Comparison of ENCODE assay signal across 10 mouse cellular contexts in the genomic region with DNA sequence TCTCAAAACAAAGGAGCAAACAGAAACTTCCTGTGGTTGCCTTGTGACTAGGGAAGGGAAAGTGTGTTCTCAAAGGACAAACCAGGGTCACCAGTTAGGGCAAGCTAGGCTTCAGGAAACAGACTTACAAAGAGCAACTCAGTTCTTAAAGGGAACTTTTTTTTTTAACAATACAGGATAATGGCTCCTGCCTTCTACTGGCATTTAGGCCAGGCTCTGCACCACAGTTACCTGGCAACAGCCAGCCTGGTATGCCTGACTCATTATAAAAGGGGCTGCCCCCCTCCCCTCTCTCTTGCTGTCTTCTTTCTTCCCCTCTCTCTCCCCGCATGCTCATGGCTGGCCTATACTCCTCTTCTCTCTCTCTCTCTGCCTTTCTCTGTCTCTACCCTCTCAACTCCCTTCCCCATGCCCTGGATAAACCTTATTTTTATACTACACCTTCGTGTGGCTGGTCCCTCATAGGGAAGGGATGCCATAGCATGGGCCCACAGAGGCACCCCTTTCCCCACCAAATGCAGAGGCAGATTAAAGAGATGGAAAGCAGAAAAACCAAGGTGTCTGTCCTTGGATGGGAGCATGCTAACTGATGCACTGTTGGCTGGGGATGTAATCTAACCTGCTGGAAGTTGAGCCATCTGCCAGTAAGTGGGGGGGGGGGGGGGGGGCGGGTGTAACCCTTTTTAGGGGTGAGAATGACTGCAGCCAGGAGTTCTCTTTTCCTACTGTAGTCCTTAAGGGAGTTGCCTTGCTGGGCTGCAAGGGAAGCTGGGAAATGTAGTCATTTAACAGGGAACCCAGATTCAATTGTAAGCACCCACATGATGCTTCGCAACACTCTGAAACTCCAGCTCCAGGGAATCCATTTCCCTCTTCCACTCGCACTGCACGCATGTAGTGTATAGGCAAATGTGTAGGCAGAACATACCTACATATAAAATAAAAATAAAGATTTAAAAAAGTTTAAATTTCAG. TPM values are rescaled to one million over a fixed set of nuclear protein-coding genes. Genes with fewer than 3 reads are reported as not detected.
DNase-seq lines count a peak whose midpoint lies in the region; ATAC-seq and TF ChIP-seq lines count a peak whose summit lies in the region.
"Had no signal": no experiment of that assay in that cellular context is flagged by ENCODE, and none has a peak within 500 bp of the region (broad histone marks: within the 10 kb centered on the region; RNA-seq: fewer than 3 reads in every experiment).

No protein-coding gene starts in this region.

- H3K4me3 ChIP-seq in liver, embryonic 16.5 days (ENCODE audit: low read depth, low read length) = no peak overlapping the region
- H3K4me3 ChIP-seq in hindbrain, postnatal 0 days (ENCODE audit: low read length) = no peak overlapping the region
- no peak overlapping the region for H3K4me3 ChIP-seq in olfactory bulb, adult 2 months (ENCODE audit: insufficient read depth, low read depth, low read length)
- H3K4me3 ChIP-seq: myocyte had no signal

- TF ChIP-seq POLR2A in olfactory bulb, adult 2 months (IDR thresholded peaks at IDR 0.05; ENCODE audit: insufficient read depth, low read depth, low read length) = no peak

- no peak overlapping the region for H3K4me2 ChIP-seq in liver, embryonic 16.5 days (ENCODE audit: low read depth, low read length)
- H3K4me2 ChIP-seq in hindbrain, postnatal 0 days (ENCODE audit: low read depth, low read length) = no peak overlapping the region

- 67% methylated on average over 5 of the region's 6 CpGs for WGBS in liver, embryonic 16.5 days (ENCODE audit: insufficient replicate concordance)
- WGBS in hindbrain, postnatal 0 days = 14% methylated on average over 5 of the region's 6 CpGs
- WGBS in olfactory bulb, adult 2 months = 36% methylated on average over 6 of the region's 6 CpGs

- no peaks in the 10 kb centered on the region for H3K27me3 ChIP-seq in liver, embryonic 16.5 days (ENCODE audit: control insufficient read depth, insufficient read depth, low read depth, low read length)
- H3K27me3 ChIP-seq in hindbrain, postnatal 0 days (ENCODE audit: insufficient read depth, low read length) = no peaks in the 10 kb centered on the region

- no peaks in the 10 kb centered on the region for H3K36me3 ChIP-seq in liver, embryonic 16.5 days (ENCODE audit: control insufficient read depth, insufficient read depth)
- no peaks in the 10 kb centered on the region for H3K36me3 ChIP-seq in hindbrain, postnatal 0 days (ENCODE audit: insufficient read depth, low read length)

- ATAC-seq in liver, embryonic 16.5 days (ENCODE audit: low read depth) = no peak
- ATAC-seq in hindbrain, postnatal 0 days = peak; percentile 74

- H3K4me1 ChIP-seq in liver, embryonic 16.5 days (ENCODE audit: control insufficient read depth, low read depth, low read length) = peaks cover 2% of the 10 kb centered on the region; the same call in 1 of the 2 replicates
- H3K4me1 ChIP-seq in hindbrain, postnatal 0 days (ENCODE audit: insufficient read depth, low read length) = peaks cover 10% of the 10 kb centered on the region; the same call in 1 of the 2 replicates
- H3K4me1 ChIP-seq in olfactory bulb, adult 2 months (ENCODE audit: control insufficient read depth, insufficient read depth, low read length) = no peaks in the 10 kb centered on the region; the same call in 1 of the 2 replicates

- no peak overlapping the region for H3K9ac ChIP-seq in liver, embryonic 16.5 days (ENCODE audit: low read depth, low read length)
- H3K9ac ChIP-seq in hindbrain, postnatal 0 days (replicated peaks; ENCODE audit: low read length) = no peak overlapping the region

- no peak for DNase-seq in liver
- peak; percentile 76 for DNase-seq in embryo, embryonic 10.5 days (ENCODE audit: low spot score)
- DNase-seq in hindbrain, postnatal 0 days (ENCODE audit: low spot score) = peak; percentile 56
- DNase-seq in urinary bladder, adult 2 months (ENCODE audit: low spot score) = no peak
- DNase-seq in adrenal gland, adult 8-10 months = no peak
- no peak for DNase-seq in gastrocnemius, adult 18-20 months (ENCODE audit: low spot score)
- DNase-seq: adrenal gland, postnatal 10 days had no signal

- TF ChIP-seq CTCF in hindbrain, postnatal 0 days (IDR thresholded peaks at IDR 0.05; ENCODE audit: low read depth) = no peak
- TF ChIP-seq CTCF in olfactory bulb, adult 2 months (IDR thresholded peaks at IDR 0.05; ENCODE audit: insufficient read depth, low read depth, low read length) = no peak

- no peaks in the 10 kb centered on the region for H3K9me3 ChIP-seq in liver, embryonic 16.5 days (replicated peaks; ENCODE audit: control insufficient read depth, low read length)
- no peaks in the 10 kb centered on the region for H3K9me3 ChIP-seq in hindbrain, postnatal 0 days (ENCODE audit: low read length)

- H3K27ac ChIP-seq in liver, embryonic 16.5 days (ENCODE audit: low read length) = peak overlapping the region; percentile 17
- H3K27ac ChIP-seq in hindbrain, postnatal 0 days = peak overlapping the region; percentile 72
- peak overlapping the region; percentile 40 for H3K27ac ChIP-seq in olfactory bulb, adult 2 months (ENCODE audit: insufficient read depth, low read depth, low read length)

RNA-seq across cellular contexts. Expression of gene Gm17387, which starts 3.8 kb away (rescaled TPM):
- polyA plus RNA-seq in liver, embryonic 16.5 days (2015; fragmentation: Nextera tagmentation; extraction: Ambion mirVana) = not detected in 2 replicates
- not detected in 2 replicates for total RNA-seq in hindbrain, postnatal 0 days (2014; rRNA removed)
- polyA plus RNA-seq in hindbrain, postnatal 0 days (2015; fragmentation: Nextera tagmentation; extraction: Ambion mirVana) = not detected in 2 replicates
- polyA plus RNA-seq in olfactory bulb, adult 2 months (2012; ENCODE audit: insufficient read depth, insufficient read length, low replicate concordance, missing spikeins) = not detected in 2 replicates
- not detected in 2 replicates for polyA plus RNA-seq in urinary bladder, adult 2 months (2012; rRNA removed)
- not detected for total RNA-seq in adrenal gland, adult 8-10 months (2022)
- not detected for total RNA-seq in gastrocnemius, adult 18-20 months (2021)
- total RNA-seq: adrenal gland, postnatal 10 days had no signal
- polyA plus RNA-seq: myocyte had no signal

RNA-seq across cellular contexts. Expression of gene Ifitm6, which starts 7.4 kb away (rescaled TPM):
- polyA plus RNA-seq in liver, embryonic 16.5 days (2015; fragmentation: Nextera tagmentation; extraction: Ambion mirVana) = 23.3 and 28.4 TPM in 2 replicates
- total RNA-seq in hindbrain, postnatal 0 days (2014; rRNA removed) = 0.37 and 0.50 TPM in 2 replicates
- 0.67 and 0.69 TPM in 2 replicates for polyA plus RNA-seq in hindbrain, postnatal 0 days (2015; fragmentation: Nextera tagmentation; extraction: Ambion mirVana)
- not detected in 2 replicates for polyA plus RNA-seq in olfactory bulb, adult 2 months (2012; ENCODE audit: insufficient read depth, insufficient read length, low replicate concordance, missing spikeins)
- polyA plus RNA-seq in urinary bladder, adult 2 months (2012; rRNA removed) = 7.5 and 8.8 TPM in 2 replicates
- 1 to 10 TPM in 2 of 4 experiments, under 1 TPM in 1, not detected in 1; 0.81 to 1.5 (median 1.2) TPM for total RNA-seq in adrenal gland, adult 8-10 months (2022)
- total RNA-seq in gastrocnemius, adult 18-20 months (2021) = not detected

RNA-seq across cellular contexts. Expression of gene Ifitm3, which starts 14.6 kb away (rescaled TPM):
- 68.0 and 76.2 TPM in 2 replicates for polyA plus RNA-seq in liver, embryonic 16.5 days (2015; fragmentation: Nextera tagmentation; extraction: Ambion mirVana)
- 29.3 and 41.7 TPM in 2 replicates for total RNA-seq in hindbrain, postnatal 0 days (2014; rRNA removed)
- polyA plus RNA-seq in hindbrain, postnatal 0 days (2015; fragmentation: Nextera tagmentation; extraction: Ambion mirVana) = 92.8 and 93.3 TPM in 2 replicates
- polyA plus RNA-seq in olfactory bulb, adult 2 months (2012; ENCODE audit: insufficient read depth, insufficient read length, low replicate concordance, missing spikeins) = not detected in 2 replicates
- 596 and 696 TPM in 2 replicates for polyA plus RNA-seq in urinary bladder, adult 2 months (2012; rRNA removed)
- total RNA-seq in adrenal gland, adult 8-10 months (2022) = 100 to 1,000 TPM; 105 to 128 (median 116) TPM
- 10 to 100 TPM; 32.8 to 49.0 TPM for total RNA-seq in gastrocnemius, adult 18-20 months (2021)

RNA-seq across cellular contexts. Expression of gene B4galnt4, which starts 35.8 kb away (rescaled TPM):
- 0.35 and 0.37 TPM in 2 replicates for polyA plus RNA-seq in liver, embryonic 16.5 days (2015; fragmentation: Nextera tagmentation; extraction: Ambion mirVana)
- 115 and 124 TPM in 2 replicates for total RNA-seq in hindbrain, postnatal 0 days (2014; rRNA removed)
- polyA plus RNA-seq in hindbrain, postnatal 0 days (2015; fragmentation: Nextera tagmentation; extraction: Ambion mirVana) = 41.8 and 46.2 TPM in 2 replicates
- not detected in 2 replicates for polyA plus RNA-seq in olfactory bulb, adult 2 months (2012; ENCODE audit: insufficient read depth, insufficient read length, low replicate concordance, missing spikeins)
- 0.45 and 0.55 TPM in 2 replicates for polyA plus RNA-seq in urinary bladder, adult 2 months (2012; rRNA removed)
- 1 to 10 TPM; 2.0 to 6.1 (median 2.7) TPM for total RNA-seq in adrenal gland, adult 8-10 months (2022)
- total RNA-seq in gastrocnemius, adult 18-20 months (2021) = not detected

RNA-seq across cellular contexts. Expression of gene Pkp3, which starts 52.9 kb away (rescaled TPM):
- 0.69 and 1.1 TPM in 2 replicates for polyA plus RNA-seq in liver, embryonic 16.5 days (2015; fragmentation: Nextera tagmentation; extraction: Ambion mirVana)
- total RNA-seq in hindbrain, postnatal 0 days (2014; rRNA removed) = 0.58 TPM in 1 of 2 replicates, not detected in the other
- 0.29 TPM in 1 of 2 replicates, not detected in the other for polyA plus RNA-seq in hindbrain, postnatal 0 days (2015; fragmentation: Nextera tagmentation; extraction: Ambion mirVana)
- polyA plus RNA-seq in olfactory bulb, adult 2 months (2012; ENCODE audit: insufficient read depth, insufficient read length, low replicate concordance, missing spikeins) = not detected in 2 replicates
- 26.5 and 27.7 TPM in 2 replicates for polyA plus RNA-seq in urinary bladder, adult 2 months (2012; rRNA removed)
- total RNA-seq in adrenal gland, adult 8-10 months (2022) = 1 to 10 TPM; 1.6 to 3.1 (median 2.1) TPM
- total RNA-seq in gastrocnemius, adult 18-20 months (2021) = not detected

Comparison
In these comparisons a context has a peak if more than half of its experiments do, and no peak if none do; other contexts are left out.
1. H3K27ac ChIP-seq: peak in every context shown above with its lines; median percentile 72 in hindbrain, postnatal 0 days; 40 in olfactory bulb, adult 2 months; 17 in liver, embryonic 16.5 days.
2. DNase-seq: peak in embryo, embryonic 10.5 days (single experiment) and hindbrain, postnatal 0 days (single experiment); none in liver (single experiment), urinary bladder, adult 2 months (single experiment), adrenal gland, adult 8-10 months (single experiment) and gastrocnemius, adult 18-20 months (single experiment).